Mouse (Mus musculus) limb, embryonic 15.5 days (tissue): ENCODE measurements around the gene Gm11032. TPM values are rescaled to one million over a fixed set of nuclear protein-coding genes. Genes with fewer than 3 reads are reported as not detected.

Experiments
- ATAC-seq: fragments of 200-750 bp; cut with Nextera tagmentation; 2 replicates; pipeline ENCODE4 v1.8.0; 2017; ENCODE audit warnings: low read depth, moderate TSS enrichment; ENCODE audit not compliant: insufficient number of reproducible peaks, low FRiP score, low TSS enrichment
- H3K27ac ChIP-seq: fragments of 300-500 bp; sonication (generic); 2 replicates; pipeline ENCODE4 v1.5.1; 2015; ENCODE audit warnings: moderate library complexity, mild to moderate bottlenecking, inconsistent platforms
- H3K27me3 ChIP-seq: fragments of 300-500 bp; sonication (generic); 2 replicates; pipeline ENCODE4 v1.6.1; 2015; ENCODE audit warnings: inconsistent platforms
- H3K36me3 ChIP-seq: fragments of 300-500 bp; sonication (generic); 2 replicates; pipeline ENCODE4 v1.6.1; 2015; ENCODE audit warnings: inconsistent platforms
- H3K4me1 ChIP-seq: fragments of 300-500 bp; sonication (generic); 2 replicates; pipeline ENCODE4 v1.6.1; 2015; ENCODE audit warnings: inconsistent platforms
- H3K4me2 ChIP-seq: fragments of 300-500 bp; sonication (generic); 2 replicates; pipeline ENCODE4 v1.6.1; 2015; ENCODE audit warnings: mild to moderate bottlenecking, inconsistent platforms
- H3K4me3 ChIP-seq: fragments of 300-500 bp; sonication (generic); 2 replicates; pipeline ENCODE4 v1.5.1; 2015; ENCODE audit warnings: mild to moderate bottlenecking, inconsistent platforms
- H3K9ac ChIP-seq: fragments of 300-500 bp; sonication (generic); 2 replicates; pipeline ENCODE4 v1.6.1; 2015; ENCODE audit warnings: inconsistent platforms
- H3K9me3 ChIP-seq: fragments of 300-500 bp; sonication (generic); 2 replicates; pipeline ENCODE4 v1.6.1; 2016; ENCODE audit warnings: inconsistent platforms
- WGBS: fragments of 180-500 bp; shearing (Covaris S2); methylation state at CpG from one replicate; pipeline ENCODE4 v1.1.7; 2015; 5-methylcytosine and 5-hydroxymethylcytosine counted together
- polyA plus RNA-seq: library from polyadenylated mRNA; unstranded; fragments of >200 nt; fragmentation: Nextera tagmentation; extraction: Ambion mirVana; gene quantifications from 2 replicates; pipeline ENCODE4 v1.2.1, GENCODE M21; 2015

Gene Gm11032
- polyA plus RNA-seq, 1 experiment from 2014 or later, result not detected

DNA sequence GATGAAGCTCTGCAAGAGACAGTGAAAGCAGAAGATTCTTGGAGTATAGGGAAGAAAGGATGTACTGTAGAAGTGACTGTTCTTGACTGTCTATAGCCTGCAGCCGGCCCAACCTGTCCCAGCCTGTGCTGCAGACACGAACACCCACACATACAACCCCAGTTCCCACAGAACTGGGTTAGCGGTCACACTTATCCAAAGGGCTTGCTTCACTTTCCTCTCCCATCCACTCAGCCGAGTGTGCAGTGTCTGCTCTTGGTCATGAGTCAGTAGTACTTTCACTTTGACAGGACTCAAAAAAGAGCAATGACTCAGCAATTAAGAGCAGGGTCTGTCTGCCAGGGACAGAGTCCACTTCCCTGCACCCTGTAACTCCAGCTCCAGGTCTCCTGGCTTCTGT, 41.5 kb downstream of the Gm11032 start:
- Histone ChIP-seq H3K9me3 (no peaks in the 10 kb centered on the region), H3K36me3 (peaks cover 43% of the 10 kb centered on the region), H3K27me3 (no peaks in the 10 kb centered on the region), H3K9ac (no peak overlapping the region), H3K4me1 (no peaks in the 10 kb centered on the region), H3K4me3 (no peak overlapping the region), H3K27ac (no peak overlapping the region), H3K4me2 (no peak overlapping the region)
- no peak for ATAC-seq
- 65% methylated on average over 4 of the region's 4 CpGs for WGBS

DNA sequence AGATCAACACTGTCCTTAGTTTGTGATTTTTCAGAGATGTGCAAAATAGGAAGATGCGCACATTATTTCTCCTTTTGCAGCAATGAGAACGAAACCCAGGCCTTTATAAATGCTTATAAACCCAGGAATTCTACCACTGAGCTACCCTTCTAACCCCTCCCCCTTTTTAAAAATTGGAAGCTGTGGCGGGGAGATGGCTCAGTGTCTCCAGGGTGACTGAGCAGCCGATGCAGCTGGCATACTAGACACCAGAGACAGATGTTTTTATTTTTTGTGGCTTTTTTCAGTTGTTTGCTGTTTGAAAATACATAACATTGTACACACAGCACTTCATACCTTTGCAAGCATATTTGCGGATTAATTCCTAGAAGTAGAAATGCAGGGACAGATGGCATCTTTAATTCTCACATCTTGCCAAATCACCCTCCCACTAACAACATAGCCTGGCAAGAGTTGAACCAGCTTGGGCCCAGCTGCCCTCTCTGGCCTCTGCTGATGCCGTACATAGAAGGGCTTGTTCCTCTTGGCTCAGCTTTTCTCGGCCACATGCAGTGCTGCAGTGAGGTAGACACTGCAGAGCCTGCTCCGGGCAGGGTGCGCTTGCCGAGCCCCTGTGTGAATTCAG, 42.1 kb downstream of the Gm11032 start:
- 81% methylated on average over 10 of the region's 10 CpGs for WGBS
- no peak for ATAC-seq
- H3K9me3 ChIP-seq, result no peaks in the 10 kb centered on the region
- no peaks in the 10 kb centered on the region for H3K4me1 ChIP-seq
- no peak overlapping the region for H3K4me3 ChIP-seq
- H3K27me3 ChIP-seq, result no peaks in the 10 kb centered on the region
- H3K36me3 ChIP-seq, result peaks cover 43% of the 10 kb centered on the region
- H3K4me2 ChIP-seq, result no peak overlapping the region
- H3K27ac ChIP-seq, result no peak overlapping the region
- H3K9ac ChIP-seq, result no peak overlapping the region

DNA sequence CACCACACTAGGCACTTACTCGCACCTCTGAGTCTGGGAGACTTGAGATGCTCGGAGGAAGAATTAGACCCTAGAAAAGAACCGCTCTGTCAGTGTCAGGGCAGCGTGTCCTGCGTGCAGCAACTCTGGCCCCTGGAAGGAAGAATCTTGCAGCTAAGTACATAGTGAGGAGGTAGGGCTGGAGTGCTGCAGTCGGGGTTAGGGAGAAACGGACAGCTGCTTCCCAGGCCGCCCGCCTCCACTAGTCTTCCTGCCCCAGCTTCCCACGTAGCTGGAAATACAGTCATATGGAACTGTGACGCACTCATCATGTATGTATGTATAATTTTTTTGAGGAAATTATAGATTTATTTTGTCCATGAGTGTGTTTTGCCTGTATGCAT, 42.6 kb downstream of the Gm11032 start:
- ATAC-seq, result no peak
- H3K9me3 ChIP-seq, result no peaks in the 10 kb centered on the region
- no peaks in the 10 kb centered on the region for H3K4me1 ChIP-seq
- 87% methylated on average over 11 of the region's 11 CpGs for WGBS
- peaks cover 46% of the 10 kb centered on the region for H3K36me3 ChIP-seq
- H3K4me2 ChIP-seq, result no peak overlapping the region
- H3K9ac ChIP-seq, result no peak overlapping the region
- H3K4me3 ChIP-seq, result no peak overlapping the region
- H3K27me3 ChIP-seq, result no peaks in the 10 kb centered on the region
- no peak overlapping the region for H3K27ac ChIP-seq

Other genes starting within 250 kb of the Gm11032 start
- 0.22 and 0.31 TPM in 2 replicates for gene Hormad2, start 179.0 kb upstream of the Gm11032 start, polyA plus RNA-seq
- gene Mtmr3, start 25.2 kb upstream of the Gm11032 start, polyA plus RNA-seq, result 23.9 and 26.6 TPM in 2 replicates
- gene Ascc2, start 17.7 kb downstream of the Gm11032 start, polyA plus RNA-seq, result 32.2 and 32.8 TPM in 2 replicates
- gene Uqcr10, start 84.3 kb downstream of the Gm11032 start, polyA plus RNA-seq, result 636 and 690 TPM in 2 replicates
- 60.7 and 63.2 TPM in 2 replicates for gene Zmat5, start 84.6 kb downstream of the Gm11032 start, polyA plus RNA-seq
- 0.05 and 0.11 TPM in 2 replicates for gene Cabp7, start 126.7 kb downstream of the Gm11032 start, polyA plus RNA-seq
- 44.6 and 47.3 TPM in 2 replicates for gene Nf2, start 229.5 kb downstream of the Gm11032 start, polyA plus RNA-seq